Mouse (Mus musculus) lung, postnatal 25 days (tissue): ENCODE measurements around the gene Pgbd5.

Source experiments
- DNase-seq: peaks from one replicate; pipeline ENCODE4 v3.0.0; 2022; ENCODE audit warnings: low spot score

The Pgbd5 gene

DNA sequence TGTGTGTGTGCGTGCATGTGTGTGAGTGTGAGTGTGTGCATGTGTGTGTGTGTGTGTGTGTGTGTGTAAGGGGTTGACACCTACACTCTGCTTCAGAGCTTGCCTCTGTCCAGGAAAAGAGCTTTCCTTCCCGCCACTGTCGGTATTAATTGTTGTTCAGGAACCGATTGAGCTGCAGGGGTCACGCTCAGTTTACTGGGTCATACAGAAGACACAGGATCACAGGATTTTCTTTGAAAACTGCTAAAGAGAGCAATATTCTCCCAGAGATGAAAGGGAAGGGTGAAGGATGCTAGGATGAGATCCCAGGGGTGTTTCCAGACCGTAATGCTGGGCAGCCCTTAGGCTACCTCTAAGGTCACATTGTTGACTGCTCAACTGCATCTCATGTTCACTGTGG is at the start of gene Pgbd5:
Gene Pgbd5 (minus strand): TSS at position 101 of the 400 bp plus-strand sequence.
- DNase-seq, result no peak

DNA sequence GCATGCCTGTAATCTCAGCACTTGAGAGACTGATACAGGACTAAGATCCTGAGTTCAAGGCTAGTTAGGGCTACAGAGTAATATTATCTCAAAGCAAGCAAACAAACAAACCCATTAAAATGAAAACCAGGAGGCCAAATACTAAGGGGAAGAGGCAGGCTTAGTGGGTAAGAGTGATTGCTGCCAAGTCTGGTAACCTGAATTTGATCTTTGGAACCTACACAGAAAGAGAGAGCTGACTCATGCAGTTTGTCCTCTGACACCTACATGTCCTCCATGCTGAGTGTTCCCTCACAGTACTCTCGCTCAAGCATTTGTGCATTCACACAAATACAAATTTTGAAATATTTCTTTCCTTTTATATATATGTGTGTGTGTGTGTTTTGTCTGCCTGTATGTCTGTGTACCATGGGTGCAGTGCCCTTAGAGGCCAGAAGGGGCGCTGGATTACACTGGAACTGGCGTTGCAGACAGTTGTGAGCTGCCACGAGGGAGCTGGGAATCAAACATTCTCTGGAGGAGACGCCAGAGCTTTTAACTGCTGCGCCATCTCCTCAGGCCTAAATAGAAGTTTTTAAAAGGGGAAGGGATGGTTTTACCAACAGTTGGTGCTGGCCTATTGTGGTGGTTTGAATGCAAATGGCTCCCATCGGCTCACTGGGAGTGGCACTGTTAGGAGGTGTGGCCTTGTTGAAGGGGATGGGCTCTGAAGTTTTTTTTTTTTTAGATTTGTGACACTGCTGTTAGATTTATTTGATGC is 44.1 kb upstream of the Pgbd5 start:
- DNase-seq, result no peak

- DNase-seq, result no peak
Observed at GRCm38 (mm10) chr8:124482790-124483189, 43.3 kb upstream of the Pgbd5 start.

DNA sequence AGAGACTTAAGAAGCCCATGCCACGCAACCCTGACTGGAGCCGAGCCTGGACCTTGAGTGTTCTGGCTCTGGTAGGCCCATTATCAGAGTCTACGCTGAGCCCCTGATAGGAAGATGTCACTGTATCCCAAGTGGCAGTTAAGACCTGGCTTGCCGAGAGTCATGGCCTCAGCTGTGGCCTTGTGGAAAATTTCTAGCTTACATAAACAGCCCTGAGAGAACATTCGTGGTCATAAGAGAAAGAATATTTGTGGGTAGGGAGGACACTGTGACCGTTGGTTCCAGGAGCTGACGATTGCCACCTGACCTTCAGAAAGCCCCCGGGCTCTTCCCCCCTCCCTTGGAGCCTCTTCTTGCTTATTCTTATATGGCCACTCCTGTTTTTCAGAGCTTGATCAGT is 40.9 kb upstream of the Pgbd5 start:
- no peak for DNase-seq

DNA sequence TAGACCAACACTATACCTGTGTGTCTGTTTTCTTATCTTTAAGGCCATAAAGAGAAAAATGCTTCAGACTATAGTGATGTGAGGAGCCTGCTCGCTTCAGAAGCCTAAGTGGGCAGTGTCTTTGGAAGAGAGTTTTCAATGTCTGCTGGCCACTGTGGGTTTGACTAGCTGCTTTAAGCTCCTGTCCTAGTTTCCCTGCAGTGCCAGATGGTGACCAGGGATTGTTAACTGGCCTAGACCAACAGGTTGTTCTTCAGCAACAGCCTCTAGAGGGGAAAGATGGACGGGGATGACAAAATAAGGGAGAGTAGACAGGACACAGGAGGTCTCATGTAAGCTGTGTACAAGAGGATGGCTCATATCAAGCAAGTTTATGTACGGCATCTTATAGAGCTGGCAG is 39.8 kb upstream of the Pgbd5 start:
- no peak for DNase-seq

GRCm38 (mm10) chr8:124476701-124477100 is 37.2 kb upstream of the Pgbd5 start:
- no peak for DNase-seq

- no peak for DNase-seq
Observed at GRCm38 (mm10) chr8:124475690-124476089, 36.2 kb upstream of the Pgbd5 start.

- DNase-seq, result no peak
Observed at GRCm38 (mm10) chr8:124464641-124465040, 25.2 kb upstream of the Pgbd5 start.

GRCm38 (mm10) chr8:124463111-124463510 is 23.7 kb upstream of the Pgbd5 start:
- no peak for DNase-seq

GRCm38 (mm10) chr8:124462192-124462591 is 22.7 kb upstream of the Pgbd5 start:
- DNase-seq, result no peak

- no peak for DNase-seq
Observed at GRCm38 (mm10) chr8:124461103-124461502, 21.6 kb upstream of the Pgbd5 start.

DNA sequence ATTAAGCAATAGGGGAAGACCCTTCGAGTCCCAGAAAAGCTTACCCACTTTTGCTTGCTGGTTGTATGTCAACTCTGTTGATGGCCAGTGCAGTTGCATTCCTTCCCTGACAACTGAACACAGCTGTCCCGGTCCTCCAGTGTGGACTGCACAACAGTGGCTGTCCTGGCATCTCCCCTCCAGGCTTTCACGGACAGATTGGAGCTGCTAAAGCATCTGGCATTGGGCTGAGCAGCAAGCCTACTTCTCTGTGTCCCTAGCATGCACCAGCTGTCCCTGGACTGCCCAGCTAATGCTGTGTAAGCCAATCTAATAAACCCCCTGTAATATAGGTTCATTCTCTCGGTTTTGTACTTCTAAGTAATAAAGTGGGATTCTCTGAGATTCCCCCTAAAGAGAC is 21.2 kb upstream of the Pgbd5 start:
- DNase-seq, result peak; percentile 2

GRCm38 (mm10) chr8:124459627-124460026 is 20.2 kb upstream of the Pgbd5 start:
- no peak for DNase-seq

DNA sequence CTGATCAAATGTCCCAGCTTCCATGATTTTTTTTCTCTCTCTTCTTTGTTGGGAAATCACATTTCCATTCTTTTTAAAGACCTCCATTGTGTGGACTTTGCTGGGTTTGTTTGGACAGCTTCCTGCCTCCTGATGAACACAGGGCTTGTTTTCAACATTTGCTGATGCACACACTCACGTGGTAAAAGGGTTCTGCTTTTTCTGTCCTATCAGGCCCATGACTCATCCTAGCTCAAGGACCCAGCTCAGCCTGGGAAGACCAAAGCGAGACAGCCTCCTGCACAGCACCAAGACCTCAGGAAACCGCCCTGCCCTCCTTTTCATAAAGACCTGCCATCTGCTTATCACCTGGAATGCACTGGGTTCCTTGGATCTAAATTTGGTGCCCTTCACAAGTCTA is 15.9 kb upstream of the Pgbd5 start:
- DNase-seq, result no peak

- DNase-seq, result no peak
Observed at GRCm38 (mm10) chr8:124450192-124450895, 10.9 kb upstream of the Pgbd5 start.

DNA sequence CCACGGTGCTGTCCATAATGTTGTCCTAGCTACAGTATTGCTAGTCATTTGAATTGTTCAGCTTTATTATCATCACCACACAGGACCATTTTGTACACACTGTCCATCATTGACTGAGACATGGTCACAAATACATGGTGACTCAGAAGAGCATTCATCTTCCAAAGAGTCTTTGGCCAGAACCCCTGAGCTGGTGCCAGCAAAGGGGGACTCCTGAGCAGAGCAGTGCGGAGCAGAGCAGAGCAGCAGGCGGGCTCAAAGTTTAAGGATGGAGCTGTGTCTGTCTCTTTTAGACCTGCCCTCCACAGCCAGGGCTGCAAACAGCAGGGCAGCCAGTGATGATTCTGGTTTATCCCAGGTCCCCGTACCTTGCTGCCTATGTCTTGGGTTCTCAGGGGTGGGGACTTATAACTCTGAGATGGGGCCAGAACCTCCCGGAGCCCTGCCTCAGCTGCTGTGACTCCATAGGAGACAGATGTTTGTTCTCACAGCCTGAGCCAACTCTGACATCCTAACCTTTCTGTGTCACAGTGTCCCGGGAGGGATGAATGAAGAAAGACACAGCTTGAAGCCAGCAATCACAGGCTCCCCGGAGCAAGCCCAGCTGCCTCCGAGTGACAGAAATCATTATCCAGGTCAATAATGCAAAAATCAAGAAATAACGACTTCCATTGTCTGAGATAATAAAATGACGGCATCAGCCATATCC is 9.7 kb upstream of the Pgbd5 start:
- DNase-seq, result peak; percentile 26

DNA sequence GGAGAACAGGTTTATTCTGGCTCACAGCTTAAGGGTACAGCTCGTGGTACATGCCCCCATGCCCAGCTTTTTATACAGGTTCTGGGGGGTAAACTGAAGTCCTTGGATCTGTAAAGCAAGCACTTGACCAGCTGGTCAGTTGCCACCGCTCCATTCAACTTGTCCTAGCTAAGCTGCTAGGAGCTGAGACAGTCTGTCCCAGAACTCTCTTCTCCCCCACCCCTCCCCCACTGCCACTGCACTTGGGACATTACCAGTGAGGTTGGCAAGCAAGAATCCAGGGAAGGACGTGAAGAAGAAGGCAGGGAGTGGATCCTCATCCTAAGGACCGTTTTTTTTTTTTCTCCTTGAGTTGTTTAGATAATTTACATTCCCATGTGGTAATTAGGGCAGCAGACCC is 2.7 kb downstream of the Pgbd5 start:
- no peak for DNase-seq

GRCm38 (mm10) chr8:124435707-124436243 is 3.7 kb downstream of the Pgbd5 start:
- DNase-seq, result no peak

DNA sequence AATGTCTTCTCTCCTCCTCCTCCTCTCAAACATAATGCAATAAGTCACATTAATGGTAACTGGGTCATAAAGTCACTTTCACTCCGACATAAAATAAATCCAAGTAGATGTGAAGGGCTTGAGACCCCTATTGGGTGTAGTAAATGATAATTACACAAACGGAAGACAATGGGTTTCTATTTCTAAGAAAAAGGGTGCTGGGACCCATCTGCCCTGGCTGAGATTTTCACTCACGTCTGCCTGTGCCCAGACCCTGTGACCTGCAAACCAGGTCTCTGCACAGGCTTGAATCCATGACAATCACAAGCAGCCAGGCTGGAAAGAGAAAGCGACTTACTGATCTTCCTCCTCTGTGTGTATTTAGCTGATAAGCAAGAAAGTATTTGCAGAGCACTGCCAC is 4.3 kb downstream of the Pgbd5 start:
- DNase-seq, result no peak

DNA sequence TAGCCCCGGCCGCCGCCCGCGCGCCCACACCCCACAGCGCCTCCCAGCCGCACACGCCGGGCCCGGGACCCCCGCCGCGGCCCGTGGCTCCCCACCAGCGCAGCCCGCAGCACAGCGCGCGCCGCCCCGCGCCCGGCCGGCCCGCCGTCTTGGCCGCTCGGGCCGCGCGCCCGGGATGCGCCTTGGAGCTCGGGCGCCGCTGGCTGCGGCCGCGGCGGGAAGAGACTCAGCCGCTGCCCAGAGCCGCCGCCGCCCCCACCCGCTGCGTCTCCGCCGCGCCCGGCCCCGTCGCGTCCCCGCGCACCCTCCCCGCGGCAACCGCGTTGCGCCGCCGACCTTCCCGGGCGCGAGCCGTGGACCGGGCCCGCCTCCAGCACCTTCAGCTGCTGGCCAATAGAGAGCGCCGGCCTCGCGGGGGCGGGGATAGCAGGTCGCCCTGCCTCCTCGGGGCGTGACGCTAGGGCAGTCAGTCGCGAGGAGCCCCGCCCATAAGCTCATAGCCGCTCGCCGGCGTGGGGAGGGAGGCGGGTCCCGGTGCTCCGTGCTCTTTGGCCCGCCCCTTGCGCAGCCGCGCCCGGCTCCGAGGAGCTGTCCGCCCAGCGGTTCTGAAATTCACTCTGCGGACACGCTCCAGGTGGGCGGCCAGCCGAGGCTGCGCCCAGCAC is 5.2 kb downstream of the Pgbd5 start:
- DNase-seq, result peak; percentile 94

DNA sequence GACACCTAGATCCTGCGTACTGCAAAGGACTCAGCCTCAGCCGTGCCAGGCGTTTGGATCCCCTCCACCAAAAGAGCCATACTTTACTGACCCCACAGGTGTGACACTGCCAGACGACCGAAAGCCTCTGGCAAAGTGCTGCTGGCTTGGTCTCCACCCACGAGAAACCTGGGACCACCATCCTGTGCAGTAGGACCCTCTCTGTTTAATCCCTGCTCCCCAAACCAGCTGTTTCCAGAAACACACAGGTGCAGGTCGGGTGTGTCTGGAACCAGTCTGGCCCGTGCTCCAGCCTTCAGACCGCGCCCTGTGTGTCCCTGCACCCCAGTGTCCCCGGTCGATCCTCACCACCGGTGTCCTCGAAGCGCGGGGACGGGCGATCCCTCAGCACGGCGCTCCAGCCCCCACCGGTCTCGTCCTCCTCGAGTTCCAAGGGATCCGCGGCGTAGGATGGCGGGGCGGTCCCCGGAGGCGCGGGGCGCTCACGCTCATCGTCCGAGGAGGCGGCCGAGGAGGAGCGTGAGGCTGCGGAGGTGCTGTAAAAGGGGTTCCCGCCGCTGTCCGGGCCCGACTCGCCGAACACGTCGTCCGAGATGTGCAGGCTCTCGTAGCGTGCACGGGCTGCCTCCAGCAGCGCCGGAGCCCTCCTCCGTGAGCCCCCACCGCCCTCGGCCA is 5.9 kb downstream of the Pgbd5 start:
- no peak for DNase-seq

DNA sequence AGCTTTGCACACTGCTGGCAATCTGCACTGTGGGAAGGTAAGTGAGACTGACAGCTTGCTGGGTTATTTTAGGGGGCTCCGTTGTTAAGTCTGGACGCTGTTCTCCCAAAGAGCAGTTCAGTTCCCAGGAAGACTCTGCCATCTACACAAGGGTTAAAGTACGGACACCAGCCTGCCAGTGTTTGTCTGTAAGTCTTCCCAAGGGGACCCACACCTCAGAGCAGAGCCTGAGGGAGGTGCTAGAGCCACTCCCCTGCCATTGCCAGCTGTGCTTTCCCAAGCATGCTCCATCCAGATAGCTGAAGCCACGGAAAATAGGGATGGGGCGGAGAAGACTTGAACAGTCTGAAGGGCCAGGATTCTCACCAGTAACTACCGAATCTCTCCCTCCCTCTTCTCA is 8.6 kb downstream of the Pgbd5 start:
- DNase-seq, result no peak
